Mouse (Mus musculus) ES-E14 (cell line): ENCODE measurements around the gene Psmb9.

ENCODE experiments used
- CHD2 ChIP-seq: IDR thresholded peaks from 2 replicates; pipeline ENCODE4 v1.6.1; 2014; ENCODE audit warnings: mild to moderate bottlenecking, low read depth, low read length, inconsistent platforms
- MAFK ChIP-seq: IDR thresholded peaks from 2 replicates; pipeline ENCODE4 v1.6.1; 2014; ENCODE audit warnings: mild to moderate bottlenecking, low read depth, low read length, inconsistent platforms; ENCODE audit not compliant: insufficient read depth
- ZC3H11A ChIP-seq: IDR thresholded peaks from 2 replicates; pipeline ENCODE4 v1.6.1; 2012; ENCODE audit warnings: low read depth, mild to moderate bottlenecking, inconsistent platforms, low read length, borderline replicate concordance
- ZNF384 ChIP-seq: IDR thresholded peaks from 2 replicates; pipeline ENCODE4 v1.6.1; 2012; ENCODE audit warnings: low read depth, low read length, inconsistent platforms

DNA sequence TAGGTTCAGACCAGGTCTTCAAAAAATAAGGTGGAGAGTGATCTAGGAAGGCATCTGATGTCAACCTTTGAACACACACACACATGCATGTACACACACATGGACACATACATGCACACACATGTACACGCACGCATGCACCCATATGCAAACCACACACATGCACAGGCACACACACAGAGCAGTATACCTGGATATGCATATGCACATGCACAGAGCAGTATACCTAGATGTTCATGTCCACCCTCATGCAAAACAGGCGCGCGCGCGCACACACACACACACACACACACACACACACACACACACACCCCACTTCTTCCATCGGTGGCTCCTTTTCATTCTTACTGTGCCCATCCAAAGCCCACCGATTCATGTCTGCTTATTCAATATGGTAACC is 20.3 kb upstream of the Psmb9 start:
- TF ChIP-seq ZC3H11A (no peak), CHD2 (no peak), ZNF384 (no peak), MAFK (no peak)
